ENCODE assay signal across 21 mouse cellular contexts in genomic region chr7:143201255-143201654, GRCm38 (mm10).
"Had no signal": no experiment of that assay in that cellular context is flagged by ENCODE, and none has a peak within 500 bp of the region (broad histone marks: within the 10 kb centered on the region; RNA-seq: fewer than 3 reads in every experiment).

No protein-coding gene starts in this region.

- H3K4me2 ChIP-seq: limb, embryonic 13.5 days; liver, embryonic 13.5 days; midbrain, embryonic 11.5 days; neural tube, embryonic 12.5 days; neural tube, embryonic 15.5 days; stomach, embryonic 15.5 days had no signal

- H3K9ac ChIP-seq: limb, embryonic 13.5 days; liver, embryonic 13.5 days; neural tube, embryonic 12.5 days; neural tube, embryonic 15.5 days; stomach, embryonic 15.5 days had no signal

- H3K4me3 ChIP-seq: limb, embryonic 13.5 days; liver, embryonic 13.5 days; neural tube, embryonic 12.5 days; neural tube, embryonic 15.5 days; stomach, embryonic 15.5 days had no signal

- DNase-seq: kidney, adult 18-20 months; kidney, adult 9 months; layer of hippocampus, postnatal 36 days; left cerebral cortex, postnatal 4 days; liver; liver, embryonic 13.5 days; lung, adult 2 months; lung, postnatal 14 days; midbrain, embryonic 14.5 days; right cerebral cortex, adult 18-20 months; right cerebral cortex, postnatal 14 days; right cerebral cortex, postnatal 4 days; spleen, adult 18-20 months; thymus, adult 2 months; thymus, postnatal 14 days; thymus, postnatal 4 days had no signal

- H3K4me1 ChIP-seq: limb, embryonic 13.5 days; liver, embryonic 13.5 days had no signal

- H3K9me3 ChIP-seq: limb, embryonic 13.5 days; liver, embryonic 13.5 days; neural tube, embryonic 12.5 days; neural tube, embryonic 15.5 days; stomach, embryonic 15.5 days had no signal

- H3K36me3 ChIP-seq: limb, embryonic 13.5 days; liver, embryonic 13.5 days; neural tube, embryonic 12.5 days; neural tube, embryonic 15.5 days; stomach, embryonic 15.5 days had no signal

- H3K27me3 ChIP-seq: limb, embryonic 13.5 days; liver, embryonic 13.5 days; neural tube, embryonic 12.5 days; neural tube, embryonic 15.5 days; stomach, embryonic 15.5 days had no signal

- H3K27ac ChIP-seq: limb, embryonic 13.5 days; liver, embryonic 13.5 days; neural tube, embryonic 12.5 days; neural tube, embryonic 15.5 days; stomach, embryonic 15.5 days had no signal
